Mouse (Mus musculus): ENCODE results near the gene Mllt10.

DNA sequence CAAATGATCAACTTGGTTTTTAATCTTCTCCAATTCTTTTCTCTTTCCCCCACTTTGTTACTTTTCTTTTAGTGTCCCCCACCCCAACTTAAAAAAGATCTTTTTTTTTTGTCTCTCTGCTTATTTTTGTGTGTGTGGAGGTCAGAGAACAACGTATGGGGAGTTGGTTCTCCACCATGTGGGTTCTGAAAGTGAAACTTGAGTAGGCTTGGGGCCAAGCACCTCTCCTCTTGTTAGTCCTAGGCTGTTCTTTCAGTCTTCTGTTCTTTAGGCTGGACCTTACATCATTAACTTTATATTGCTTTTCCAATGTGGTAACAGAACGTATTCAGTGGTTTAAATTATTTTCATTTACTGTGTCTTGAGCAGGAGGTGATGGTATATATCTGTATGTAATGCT is 40.8 kb downstream of the Mllt10 start:
- TF ChIP-seq CTCF (IDR thresholded peaks at IDR 0.05; ENCODE audit: control insufficient read depth, insufficient read depth, insufficient read length) (no peak), MYOG (IDR thresholded peaks at IDR 0.05; ENCODE audit: control insufficient read depth, extremely low read depth, insufficient read length) (no peak), MAX (IDR thresholded peaks at IDR 0.05) (no peak), USF1 (IDR thresholded peaks at IDR 0.05; ENCODE audit: low read depth) (no peak), CEBPB (IDR thresholded peaks at IDR 0.05; ENCODE audit: low read depth) (no peak), MYOD1 (IDR thresholded peaks at IDR 0.05; ENCODE audit: control insufficient read depth, insufficient read length, low read depth) (no peak), FOSL1 (IDR thresholded peaks at IDR 0.05; ENCODE audit: insufficient read depth, low read length, poor library complexity, severe bottlenecking) (no peak)
